Mouse (Mus musculus) C2C12 (cell line): Measurements from ENCODE around the gene Pacs1.

Source experiments
- CEBPB ChIP-seq: IDR thresholded peaks from one replicate; pipeline ENCODE4 v1.6.1; 2011; ENCODE audit warnings: low read depth, mild to moderate bottlenecking, control low read depth, moderate library complexity
- CTCF ChIP-seq: IDR thresholded peaks from one replicate; pipeline ENCODE4 v1.5.1; 2011; ENCODE audit not compliant: control insufficient read depth, insufficient read depth, insufficient read length
- FOSL1 ChIP-seq: IDR thresholded peaks from one replicate; pipeline ENCODE4 v1.8.0; 2011; ENCODE audit warnings: mild to moderate bottlenecking, low read length; ENCODE audit not compliant: poor library complexity, insufficient read depth, severe bottlenecking
- MAX ChIP-seq: IDR thresholded peaks from one replicate; pipeline ENCODE4 v1.6.1; 2011; ENCODE audit warnings: mild to moderate bottlenecking, control low read depth
- MYOD1 ChIP-seq: IDR thresholded peaks from one replicate; pipeline ENCODE4 v1.6.1; 2011; ENCODE audit warnings: low read depth; ENCODE audit not compliant: control insufficient read depth, insufficient read length

DNA sequence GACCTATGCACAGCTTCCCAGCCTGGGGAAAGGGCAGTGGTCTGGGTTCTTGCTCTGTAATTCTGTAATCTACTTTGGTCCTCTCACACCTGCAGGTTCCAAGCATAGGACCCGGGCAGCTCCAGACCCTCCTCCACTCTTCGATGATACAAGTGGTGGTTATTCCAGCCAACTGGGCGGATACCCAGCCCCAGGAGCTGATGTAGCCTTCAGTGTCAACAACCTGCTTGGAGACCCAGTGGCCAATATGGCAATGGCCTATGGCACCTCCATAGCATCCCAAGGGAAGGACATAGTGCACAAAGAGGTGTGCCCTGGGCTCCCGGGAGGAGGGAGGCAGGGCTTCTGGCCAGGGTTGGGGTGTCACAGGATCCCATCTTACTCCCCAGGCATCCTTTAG lies 183.6 kb downstream of the Pacs1 start:
- no peak for TF ChIP-seq CTCF
- no peak for TF ChIP-seq MYOD1
- no peak for TF ChIP-seq FOSL1
- no peak for TF ChIP-seq MAX
- no peak for TF ChIP-seq CEBPB
